Mouse (Mus musculus) liver, embryonic 14.5 days (tissue): ENCODE results near the gene Aco1.

ENCODE experiments used
- CTCF ChIP-seq: IDR thresholded peaks from 2 replicates; pipeline ENCODE4 v1.5.1; 2016; ENCODE audit warnings: antibody characterized with exemption, low read depth, control low read depth
- EP300 ChIP-seq: IDR thresholded peaks from 2 replicates; pipeline ENCODE4 v1.6.1; 2016; ENCODE audit warnings: antibody characterized with exemption, low read depth

DNA sequence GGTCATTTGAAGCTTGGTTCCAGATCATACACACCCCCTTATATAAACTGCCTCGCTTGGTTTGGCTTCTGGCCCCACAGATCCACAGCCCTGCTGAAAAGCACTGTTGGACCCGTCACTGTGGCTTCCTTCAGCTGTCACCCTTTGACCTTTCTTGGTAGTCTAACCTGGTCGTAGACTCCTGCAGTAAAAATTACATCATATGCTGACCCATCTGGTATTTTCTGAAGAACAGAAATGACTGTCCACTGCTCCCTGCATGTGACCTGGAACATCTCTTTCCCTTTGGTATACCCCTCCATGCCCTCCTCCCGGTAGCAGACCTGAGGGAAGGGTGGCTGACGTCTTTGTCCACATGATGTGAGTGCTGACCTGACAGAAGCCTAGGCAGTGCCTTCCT, 41.6 kb downstream of the Aco1 start:
- TF ChIP-seq CTCF = no peak
- TF ChIP-seq EP300 = no peak
